Mouse (Mus musculus) lung, postnatal 14 days (tissue): Measurements from ENCODE around the gene Smim15.

ENCODE experiments used
- DNase-seq: peaks from one replicate; pipeline ENCODE4 v3.0.0; 2021

Gene Smim15

GRCm38 (mm10) chr13:108063374-108064134 is 19.3 kb downstream of the Smim15 start:
- peak; percentile 44 for DNase-seq

DNA sequence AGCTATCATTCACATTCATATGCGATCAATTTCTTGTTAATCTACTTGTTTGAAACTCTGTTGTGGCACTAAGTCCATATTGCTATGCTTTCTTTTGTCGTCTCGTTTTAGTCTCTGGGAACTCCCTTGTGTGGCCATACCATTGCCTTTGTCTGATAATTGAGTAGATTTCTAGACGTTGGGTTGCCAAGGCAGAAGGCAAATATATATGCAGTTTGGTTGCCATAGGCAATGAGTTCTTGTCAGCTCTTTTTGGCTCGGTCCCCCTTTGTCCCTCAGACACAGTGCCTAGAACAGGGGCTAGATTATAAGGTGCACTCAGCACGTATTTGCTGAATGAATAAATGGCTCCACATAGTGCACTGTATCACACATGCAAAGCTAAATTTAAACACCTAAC is 20.1 kb downstream of the Smim15 start:
- DNase-seq = no peak

DNA sequence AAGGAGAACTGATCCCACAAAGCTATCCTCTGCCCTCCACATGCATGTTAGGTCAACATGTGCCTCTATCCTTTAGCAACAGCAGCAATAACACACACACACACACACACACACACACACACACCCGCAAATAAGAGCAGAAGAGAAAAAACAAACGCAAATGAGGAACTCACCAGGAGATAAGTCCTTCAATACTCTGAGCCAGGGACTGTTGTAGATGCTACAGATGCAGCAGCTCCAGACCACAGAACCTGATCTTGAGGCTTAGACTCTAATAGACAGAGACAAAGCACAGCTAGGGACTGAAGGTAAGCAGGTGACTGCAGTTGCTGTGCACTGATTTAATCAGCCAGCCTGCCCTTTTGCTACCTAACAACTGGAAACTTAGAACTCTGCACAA is 21.8 kb downstream of the Smim15 start:
- DNase-seq = no peak

DNA sequence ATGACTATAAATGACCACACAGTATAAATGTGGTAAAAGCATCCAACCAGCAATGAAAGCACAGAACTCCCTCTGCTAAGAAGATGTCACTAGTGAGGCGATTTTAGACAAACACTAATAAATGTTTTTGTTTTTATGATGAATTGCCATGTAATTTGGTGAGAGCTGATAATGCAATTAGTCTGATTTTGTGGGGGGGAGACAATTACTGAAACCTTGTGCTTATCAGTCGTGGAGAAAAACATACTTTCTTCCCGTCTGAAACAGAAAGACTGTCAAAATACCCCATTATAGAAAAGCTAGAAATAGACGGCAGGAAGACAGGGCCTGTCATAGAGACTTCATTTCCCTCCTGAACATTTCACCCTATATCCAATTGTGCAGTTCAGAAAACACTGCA is 24.9 kb downstream of the Smim15 start:
- DNase-seq = no peak

DNA sequence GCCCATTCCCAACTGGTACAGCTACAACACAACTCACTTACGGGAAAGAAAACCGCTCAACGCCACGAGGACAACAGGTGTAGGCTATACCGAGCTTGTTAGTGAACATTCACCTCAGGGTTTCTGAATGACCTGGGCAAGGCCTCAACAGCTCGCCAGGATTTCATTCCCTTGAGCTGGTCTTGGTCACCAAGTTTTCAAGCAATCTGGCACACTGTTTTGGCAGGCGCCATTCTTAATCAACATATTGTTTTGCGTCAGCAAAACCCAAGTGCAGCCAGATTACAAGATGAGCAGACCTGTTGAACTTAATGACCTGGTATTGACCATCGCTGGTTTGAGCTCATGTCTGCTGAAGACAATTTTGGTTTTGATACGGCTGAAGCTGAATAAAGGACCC is 25.9 kb downstream of the Smim15 start:
- DNase-seq = no peak

GRCm38 (mm10) chr13:108077476-108077875 is 33.2 kb downstream of the Smim15 start:
- no peak for DNase-seq

DNA sequence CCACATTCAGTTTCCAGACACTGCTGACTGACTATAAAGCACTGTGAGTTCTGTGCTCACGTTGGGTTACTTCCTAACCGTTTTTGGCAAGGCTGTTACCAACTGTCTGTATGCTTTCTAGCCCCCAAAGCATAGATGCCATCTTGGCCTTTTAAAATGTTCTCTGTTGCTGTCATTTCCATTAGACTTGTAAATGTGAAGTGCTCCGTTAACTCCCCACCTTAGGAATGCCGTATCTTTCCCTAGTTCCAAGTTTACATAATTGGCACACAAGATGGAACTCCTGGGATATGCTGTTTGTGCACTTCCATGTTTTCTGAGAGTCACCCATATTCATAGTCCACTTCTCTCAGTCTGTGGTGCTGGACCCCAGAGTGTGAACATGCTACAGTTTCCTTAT is 33.7 kb downstream of the Smim15 start:
- DNase-seq = no peak

GRCm38 (mm10) chr13:108084086-108084485 is 39.8 kb downstream of the Smim15 start:
- no peak for DNase-seq

- DNase-seq = no peak
These were observed 41.8 kb downstream of the Smim15 start for GRCm38 (mm10) chr13:108086036-108086435.

- DNase-seq = no peak
These were observed 42.5 kb downstream of the Smim15 start for GRCm38 (mm10) chr13:108086724-108087123.

DNA sequence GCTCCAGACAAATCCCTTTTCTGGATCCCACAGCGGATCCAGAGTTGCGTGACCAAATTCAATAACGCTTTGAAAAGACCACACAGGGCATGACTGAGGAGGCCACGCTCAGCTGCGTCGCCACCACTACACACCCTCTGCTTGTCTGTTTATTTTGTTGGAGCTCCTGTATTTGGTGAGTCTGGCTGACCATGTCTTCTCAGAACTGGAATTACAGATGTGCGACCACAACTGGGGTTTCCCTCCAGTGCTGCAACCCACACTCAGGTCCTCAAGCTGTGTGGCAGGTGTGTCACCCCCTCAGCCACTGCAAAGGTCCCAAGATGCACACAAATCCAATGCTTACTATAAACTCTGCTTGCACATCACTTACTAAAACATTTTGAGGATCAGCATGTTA is 48.0 kb downstream of the Smim15 start:
- DNase-seq = no peak

- DNase-seq = no peak
These were observed 50.4 kb downstream of the Smim15 start for GRCm38 (mm10) chr13:108094681-108095080.

DNA sequence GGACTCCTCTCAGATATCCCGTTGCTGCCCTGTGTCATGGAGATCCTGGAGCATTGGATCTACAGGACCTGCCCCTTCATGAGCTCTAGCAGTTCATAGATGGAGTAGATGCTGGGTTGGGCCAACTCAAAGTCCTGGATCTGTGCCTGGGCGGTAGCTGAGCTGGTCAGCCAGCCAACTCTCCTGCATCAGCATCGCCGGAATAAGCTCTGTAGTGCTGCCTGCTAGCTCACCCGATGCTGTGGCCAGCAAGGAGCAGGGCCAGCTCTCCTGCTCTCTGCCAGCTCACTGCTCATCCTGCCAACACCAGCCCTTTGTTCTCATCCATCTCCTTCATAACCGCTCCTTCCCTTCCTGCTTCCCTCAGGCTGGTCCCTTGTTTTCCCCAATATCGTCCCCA is 51.4 kb downstream of the Smim15 start:
- DNase-seq = peak; percentile 35

- DNase-seq = peak; percentile 4
These were observed 52.2 kb downstream of the Smim15 start for GRCm38 (mm10) chr13:108096446-108096845.
